Mouse (Mus musculus) lung, adult 18-20 months (tissue): ENCODE data around the gene Trnt1.

ENCODE experiments used
- DNase-seq, 2 experiments: peaks; one replicate each; pipeline ENCODE4 v3.0.0; 2022; ENCODE audit warnings: mixed read lengths in 2 of 2

Gene Trnt1

GRCm38 (mm10) chr6:106768640-106769289, at the start of gene Trnt1:
TSS of gene Trnt1 (plus strand) at chr6:106769120.
- peak; percentile 97 to 99 for DNase-seq

GRCm38 (mm10) chr6:106725642-106726041, 43.3 kb upstream of the Trnt1 start:
- no peak for DNase-seq

GRCm38 (mm10) chr6:106726078-106726477, 42.8 kb upstream of the Trnt1 start:
- no peak for DNase-seq

- DNase-seq = no peak
These were observed 41.2 kb upstream of the Trnt1 start for GRCm38 (mm10) chr6:106727703-106728102.

GRCm38 (mm10) chr6:106729682-106730314, 39.1 kb upstream of the Trnt1 start:
- no peak for DNase-seq

- no peak for DNase-seq
These were observed 36.4 kb upstream of the Trnt1 start for GRCm38 (mm10) chr6:106732563-106732962.

GRCm38 (mm10) chr6:106738229-106738628, 30.7 kb upstream of the Trnt1 start:
- no peak for DNase-seq

- no peak for DNase-seq
These were observed 28.6 kb upstream of the Trnt1 start for GRCm38 (mm10) chr6:106740244-106740825.

- DNase-seq = no peak
These were observed 25.2 kb upstream of the Trnt1 start for GRCm38 (mm10) chr6:106743556-106744233.

- DNase-seq = no peak
These were observed 23.1 kb upstream of the Trnt1 start for GRCm38 (mm10) chr6:106745673-106746394.

GRCm38 (mm10) chr6:106747251-106747650, 21.7 kb upstream of the Trnt1 start:
- DNase-seq = no peak

GRCm38 (mm10) chr6:106747804-106748203, 21.1 kb upstream of the Trnt1 start:
- no peak for DNase-seq

GRCm38 (mm10) chr6:106748887-106749388, 20.0 kb upstream of the Trnt1 start, which contains the start of gene Il5ra:
TSS of gene Il5ra (minus strand) at chr6:106749037.
- DNase-seq = no peak

GRCm38 (mm10) chr6:106750291-106750690, 18.6 kb upstream of the Trnt1 start:
- no peak for DNase-seq

- no peak for DNase-seq
These were observed 10.6 kb upstream of the Trnt1 start for GRCm38 (mm10) chr6:106758299-106758698.

- DNase-seq = no peak
These were observed 8.3 kb upstream of the Trnt1 start for GRCm38 (mm10) chr6:106760473-106761218.

GRCm38 (mm10) chr6:106761486-106761885, 7.4 kb upstream of the Trnt1 start:
- DNase-seq = no peak

GRCm38 (mm10) chr6:106765892-106766291, 3.0 kb upstream of the Trnt1 start:
- no peak for DNase-seq

- DNase-seq = no peak
These were observed 2.1 kb upstream of the Trnt1 start for GRCm38 (mm10) chr6:106766774-106767173.

- DNase-seq = no peak
These were observed 458 bp downstream of the Trnt1 start for GRCm38 (mm10) chr6:106769290-106769866.

- no peak for DNase-seq
These were observed 1.1 kb downstream of the Trnt1 start for GRCm38 (mm10) chr6:106770046-106770445.

GRCm38 (mm10) chr6:106787138-106787537, 18.2 kb downstream of the Trnt1 start:
- no peak for DNase-seq
